Mouse (Mus musculus): ENCODE measurements around the gene Gpatch2.

- TF ChIP-seq GATA1 (IDR thresholded peaks at IDR 0.05; ENCODE audit: low read length) (no peak), TAL1 (IDR thresholded peaks at IDR 0.05; ENCODE audit: low read length) (no peak)
Observed at GRCm38 (mm10) chr1:187286411-187286810, 71.1 kb downstream of the Gpatch2 start.

All from erythroblast, embryonic 14.5 days (primary cell).